Mouse (Mus musculus) lung, embryonic 16.5 days (tissue): ENCODE results near the gene Dok5. TPM values are rescaled to one million over a fixed set of nuclear protein-coding genes. Genes with fewer than 3 reads are reported as not detected.
A peak's percentile ranks its signal among the peaks of the same experiment; 100 is the strongest.

Experiments used
- ATAC-seq: fragments of 200-750 bp; cut with Nextera tagmentation; 2 replicates; pipeline ENCODE4 v1.8.0; 2017; ENCODE audit warnings: low read depth, mild to moderate bottlenecking, moderate library complexity
- H3K27ac ChIP-seq: fragments of 300-500 bp; sonication (generic); 2 replicates; pipeline ENCODE4 v1.5.1; 2014; ENCODE audit warnings: mild to moderate bottlenecking, control low read depth, low read length
- H3K27me3 ChIP-seq: fragments of 300-500 bp; sonication (generic); 2 replicates; pipeline ENCODE4 v1.6.1; 2014; ENCODE audit warnings: low read depth, low read length, mixed read lengths; ENCODE audit not compliant: control insufficient read depth, insufficient read depth
- H3K36me3 ChIP-seq: fragments of 300-500 bp; sonication (generic); 2 replicates; pipeline ENCODE4 v1.6.1; 2014; ENCODE audit warnings: low read length; ENCODE audit not compliant: control insufficient read depth, insufficient read depth
- H3K4me1 ChIP-seq: fragments of 300-500 bp; sonication (generic); replicated peaks from 2 replicates; pipeline ENCODE4 v1.6.1; 2014; ENCODE audit warnings: low read length, mixed read lengths; ENCODE audit not compliant: control insufficient read depth, insufficient read depth
- H3K4me2 ChIP-seq: fragments of 300-500 bp; sonication (generic); 2 replicates; pipeline ENCODE4 v1.6.1; 2014; ENCODE audit warnings: low read depth, low read length, control low read depth
- H3K4me3 ChIP-seq: fragments of 300-500 bp; sonication (generic); 2 replicates; pipeline ENCODE4 v1.5.1; 2014; ENCODE audit warnings: mild to moderate bottlenecking, low read length, control low read depth
- H3K9ac ChIP-seq: fragments of 300-500 bp; sonication (generic); 2 replicates; pipeline ENCODE4 v1.6.1; 2014; ENCODE audit warnings: low read length, control low read depth
- H3K9me3 ChIP-seq: fragments of 300-500 bp; sonication (generic); 2 replicates; pipeline ENCODE4 v1.6.1; 2016; ENCODE audit warnings: low read length; ENCODE audit not compliant: control insufficient read depth
- WGBS: fragments of 180-500 bp; shearing (Covaris S2); extraction: QIAGEN DNeasy Blood & Tissue Kit; methylation state at CpG from one replicate; pipeline ENCODE4 v1.1.7; 2014; 5-methylcytosine and 5-hydroxymethylcytosine counted together
- polyA plus RNA-seq: library from polyadenylated mRNA; unstranded; fragments of >200 nt; fragmentation: Nextera tagmentation; extraction: Ambion mirVana; gene quantifications from 2 replicates; pipeline ENCODE4 v1.2.1, GENCODE M21; 2015

Gene Dok5
- polyA plus RNA-seq, 1 experiment from 2014 or later = 1.9 TPM

- Histone ChIP-seq H3K36me3 (no peaks in the 10 kb centered on the region), H3K27me3 (no peaks in the 10 kb centered on the region), H3K4me1 (peaks cover 5% of the 10 kb centered on the region), H3K27ac (no peak overlapping the region), H3K4me2 (no peak overlapping the region), H3K4me3 (no peak overlapping the region), H3K9ac (no peak overlapping the region), H3K9me3 (peaks cover 3% of the 10 kb centered on the region; the same call in 1 of the 2 replicates)
- no peak for ATAC-seq
- WGBS = 72% methylated on average over 6 of the region's 6 CpGs
These were observed 71.4 kb downstream of the Dok5 start for GRCm38 (mm10) chr2:170802984-170803383.

- peaks cover 5% of the 10 kb centered on the region for H3K4me1 ChIP-seq
- H3K27me3 ChIP-seq = no peaks in the 10 kb centered on the region
- no peak overlapping the region for H3K27ac ChIP-seq
- WGBS = 41% methylated on average over 12 of the region's 12 CpGs
- H3K9ac ChIP-seq = no peak overlapping the region
- no peaks in the 10 kb centered on the region for H3K36me3 ChIP-seq
- H3K4me2 ChIP-seq = no peak overlapping the region
- no peak for ATAC-seq
- H3K4me3 ChIP-seq = no peak overlapping the region
- no peaks in the 10 kb centered on the region for H3K9me3 ChIP-seq
These were observed 76.1 kb downstream of the Dok5 start for GRCm38 (mm10) chr2:170807555-170808258.

GRCm38 (mm10) chr2:170808259-170808789 lies 76.7 kb downstream of the Dok5 start:
- ATAC-seq = no peak
- no peak overlapping the region for H3K4me3 ChIP-seq
- H3K9ac ChIP-seq = no peak overlapping the region
- no peak overlapping the region for H3K27ac ChIP-seq
- H3K4me2 ChIP-seq = no peak overlapping the region
- H3K9me3 ChIP-seq = no peaks in the 10 kb centered on the region
- 69% methylated on average over 10 of the region's 10 CpGs for WGBS
- no peaks in the 10 kb centered on the region for H3K36me3 ChIP-seq
- peaks cover 5% of the 10 kb centered on the region for H3K4me1 ChIP-seq
- no peaks in the 10 kb centered on the region for H3K27me3 ChIP-seq

GRCm38 (mm10) chr2:170811356-170811755 lies 79.7 kb downstream of the Dok5 start:
- peaks cover 7% of the 10 kb centered on the region for H3K4me1 ChIP-seq
- no peak overlapping the region for H3K4me3 ChIP-seq
- no peak for ATAC-seq
- no peak overlapping the region for H3K9ac ChIP-seq
- no peaks in the 10 kb centered on the region for H3K36me3 ChIP-seq
- no peak overlapping the region for H3K27ac ChIP-seq
- H3K4me2 ChIP-seq = no peak overlapping the region
- H3K27me3 ChIP-seq = no peaks in the 10 kb centered on the region
- no peaks in the 10 kb centered on the region for H3K9me3 ChIP-seq
- WGBS = 57% methylated on average over 9 of the region's 9 CpGs

GRCm38 (mm10) chr2:170816302-170816701 lies 84.7 kb downstream of the Dok5 start:
- Histone ChIP-seq H3K27me3 (no peaks in the 10 kb centered on the region), H3K9me3 (peaks cover 5% of the 10 kb centered on the region), H3K36me3 (no peaks in the 10 kb centered on the region), H3K4me1 (peaks cover 2% of the 10 kb centered on the region; the same call in 1 of the 2 replicates), H3K4me3 (no peak overlapping the region), H3K9ac (no peak overlapping the region), H3K4me2 (no peak overlapping the region), H3K27ac (no peak overlapping the region)
- WGBS = 15% methylated on average over 8 of the region's 8 CpGs
- 0 out of 2 replicates have a peak, but pooled peaks have one; percentile 43 for ATAC-seq

- WGBS = 26% methylated on average over 4 of the region's 4 CpGs
- Histone ChIP-seq H3K9ac (no peak overlapping the region), H3K27me3 (no peaks in the 10 kb centered on the region), H3K4me1 (peaks cover 2% of the 10 kb centered on the region; the same call in 1 of the 2 replicates), H3K4me3 (no peak overlapping the region), H3K36me3 (no peaks in the 10 kb centered on the region), H3K9me3 (peaks cover 5% of the 10 kb centered on the region), H3K4me2 (no peak overlapping the region), H3K27ac (no peak overlapping the region)
- ATAC-seq = peak; percentile 81
These were observed 85.6 kb downstream of the Dok5 start for GRCm38 (mm10) chr2:170817112-170817703.

GRCm38 (mm10) chr2:170826821-170827441 lies 95.3 kb downstream of the Dok5 start:
- H3K36me3 ChIP-seq = no peaks in the 10 kb centered on the region
- peaks cover 3% of the 10 kb centered on the region; the same call in 1 of the 2 replicates for H3K9me3 ChIP-seq
- peak; percentile 91 for ATAC-seq
- peak overlapping the region; percentile 19; the same call in 1 of the 2 replicates for H3K4me3 ChIP-seq
- H3K9ac ChIP-seq = no peak overlapping the region; the same call in 1 of the 2 replicates
- 32% methylated on average over 17 of the region's 17 CpGs for WGBS
- peak overlapping the region; percentile 45 for H3K4me2 ChIP-seq
- H3K4me1 ChIP-seq = peaks cover 4% of the 10 kb centered on the region
- H3K27ac ChIP-seq = peak overlapping the region; percentile 63
- H3K27me3 ChIP-seq = no peaks in the 10 kb centered on the region

- Histone ChIP-seq H3K27me3 (no peaks in the 10 kb centered on the region), H3K9me3 (peaks cover 3% of the 10 kb centered on the region; the same call in 1 of the 2 replicates), H3K36me3 (no peaks in the 10 kb centered on the region), H3K4me2 (no peak overlapping the region), H3K4me1 (peaks cover 4% of the 10 kb centered on the region), H3K4me3 (no peak overlapping the region), H3K27ac (no peak overlapping the region), H3K9ac (no peak overlapping the region)
- no peak for ATAC-seq
- 30% methylated on average over 7 of the region's 7 CpGs for WGBS
These were observed 97.2 kb downstream of the Dok5 start for GRCm38 (mm10) chr2:170828757-170829156.

- no peak overlapping the region for H3K4me2 ChIP-seq
- ATAC-seq = peak; percentile 27
- peaks cover 3% of the 10 kb centered on the region; the same call in 1 of the 2 replicates for H3K9me3 ChIP-seq
- 53% methylated on average over 6 of the region's 6 CpGs for WGBS
- no peak overlapping the region for H3K27ac ChIP-seq
- H3K9ac ChIP-seq = no peak overlapping the region
- H3K4me1 ChIP-seq = peaks cover 4% of the 10 kb centered on the region
- H3K4me3 ChIP-seq = no peak overlapping the region
- H3K27me3 ChIP-seq = no peaks in the 10 kb centered on the region
- H3K36me3 ChIP-seq = no peaks in the 10 kb centered on the region
These were observed 97.6 kb downstream of the Dok5 start for GRCm38 (mm10) chr2:170829191-170829611.
